Mouse (Mus musculus) frontal cortex, postnatal 25 days (tissue): ENCODE results near the gene Oas1a.
"Not testable (repeated sequence)": the region's sequence is repeated elsewhere in the genome, so short reads cannot be mapped to it uniquely, and the experiment has no call there.

Source experiments
- DNase-seq, 2 experiments: peaks; one replicate each; pipeline ENCODE4 v3.0.0; 2022; ENCODE audit warnings: low spot score in 2 of 2

Oas1a gene

GRCm38 (mm10) chr5:120893866-120894265 lies 13.5 kb downstream of the Oas1a start:
- not testable (repeated sequence) for DNase-seq

- no peak for DNase-seq
These were observed 15.1 kb downstream of the Oas1a start for GRCm38 (mm10) chr5:120892243-120892660.

- DNase-seq, result not testable (repeated sequence)
These were observed 15.6 kb downstream of the Oas1a start for GRCm38 (mm10) chr5:120891566-120892242.

GRCm38 (mm10) chr5:120890991-120891390 lies 16.3 kb downstream of the Oas1a start:
- DNase-seq, result no peak

- no peak for DNase-seq
These were observed 17.3 kb downstream of the Oas1a start for GRCm38 (mm10) chr5:120890026-120890425.

GRCm38 (mm10) chr5:120888294-120888815 lies 19.0 kb downstream of the Oas1a start:
- DNase-seq, result not testable (repeated sequence)

GRCm38 (mm10) chr5:120887831-120888230 lies 19.5 kb downstream of the Oas1a start:
- DNase-seq, result no peak

- DNase-seq, result not testable (repeated sequence)
These were observed 19.9 kb downstream of the Oas1a start, which contains the start of gene Oas1g for GRCm38 (mm10) chr5:120887413-120887812. Gene Oas1g (minus strand): TSS chr5:120887613.

- DNase-seq, result not testable (repeated sequence)
These were observed 25.6 kb downstream of the Oas1a start for GRCm38 (mm10) chr5:120881681-120882080.

- not testable (repeated sequence) for DNase-seq
These were observed 28.5 kb downstream of the Oas1a start for GRCm38 (mm10) chr5:120878803-120879202.

- not testable (repeated sequence) for DNase-seq
These were observed 29.9 kb downstream of the Oas1a start for GRCm38 (mm10) chr5:120877407-120877806.

- not testable (repeated sequence) for DNase-seq
These were observed 30.5 kb downstream of the Oas1a start for GRCm38 (mm10) chr5:120876839-120877238.

GRCm38 (mm10) chr5:120871469-120871868 lies 35.9 kb downstream of the Oas1a start:
- no peak for DNase-seq

- DNase-seq, result no peak
These were observed 36.5 kb downstream of the Oas1a start for GRCm38 (mm10) chr5:120870782-120871181.

GRCm38 (mm10) chr5:120870081-120870480 lies 37.2 kb downstream of the Oas1a start:
- no peak for DNase-seq

GRCm38 (mm10) chr5:120869436-120870015 lies 37.8 kb downstream of the Oas1a start:
- no peak for DNase-seq

GRCm38 (mm10) chr5:120865336-120865860 lies 41.9 kb downstream of the Oas1a start:
- DNase-seq, result no peak

- DNase-seq, result no peak
These were observed 46.2 kb downstream of the Oas1a start, which contains the start of gene Oas1h for GRCm38 (mm10) chr5:120861121-120861520. Gene Oas1h (plus strand): TSS chr5:120861421.

- DNase-seq, result no peak
These were observed 48.1 kb downstream of the Oas1a start for GRCm38 (mm10) chr5:120859241-120859640.

GRCm38 (mm10) chr5:120849601-120850136 lies 57.7 kb downstream of the Oas1a start:
- peak; percentile 12 to 21 for DNase-seq

GRCm38 (mm10) chr5:120847067-120847466 lies 60.3 kb downstream of the Oas1a start, which contains the start of gene Oas1f:
Gene Oas1f (plus strand): TSS chr5:120847367.
- DNase-seq, result no peak
